Mouse (Mus musculus): ENCODE measurements at regions not wholly inside any gene's neighbourhood (a gene's known extent, or its start where the extent isn't known, plus 50 kb on each side); places are given as distances from the start of the nearest gene placed in this dataset.
A peak's percentile ranks its signal among the peaks of the same experiment; 100 is the strongest.

DNA sequence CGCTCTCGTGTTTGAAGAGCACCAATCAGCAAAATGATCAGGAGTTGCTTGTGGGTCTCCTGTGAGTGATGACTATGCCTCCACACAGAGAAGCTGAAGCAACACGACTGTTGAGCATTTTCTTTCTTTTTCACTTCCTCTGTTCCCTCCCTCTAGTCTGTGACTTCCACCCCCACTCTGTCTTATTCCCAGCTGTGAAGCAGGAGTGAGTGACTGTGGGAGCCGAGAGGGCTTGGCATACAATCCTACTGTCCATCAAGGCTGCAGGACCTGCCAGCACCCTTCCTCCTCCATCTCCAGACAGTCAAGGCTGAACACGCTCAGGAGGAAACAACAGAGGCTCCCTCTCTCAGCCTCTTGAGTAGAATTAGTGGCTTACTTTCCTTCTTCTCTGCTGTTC is 401.3 kb downstream of the Plcl1 start:
- DNase-seq, result no peak

DNA sequence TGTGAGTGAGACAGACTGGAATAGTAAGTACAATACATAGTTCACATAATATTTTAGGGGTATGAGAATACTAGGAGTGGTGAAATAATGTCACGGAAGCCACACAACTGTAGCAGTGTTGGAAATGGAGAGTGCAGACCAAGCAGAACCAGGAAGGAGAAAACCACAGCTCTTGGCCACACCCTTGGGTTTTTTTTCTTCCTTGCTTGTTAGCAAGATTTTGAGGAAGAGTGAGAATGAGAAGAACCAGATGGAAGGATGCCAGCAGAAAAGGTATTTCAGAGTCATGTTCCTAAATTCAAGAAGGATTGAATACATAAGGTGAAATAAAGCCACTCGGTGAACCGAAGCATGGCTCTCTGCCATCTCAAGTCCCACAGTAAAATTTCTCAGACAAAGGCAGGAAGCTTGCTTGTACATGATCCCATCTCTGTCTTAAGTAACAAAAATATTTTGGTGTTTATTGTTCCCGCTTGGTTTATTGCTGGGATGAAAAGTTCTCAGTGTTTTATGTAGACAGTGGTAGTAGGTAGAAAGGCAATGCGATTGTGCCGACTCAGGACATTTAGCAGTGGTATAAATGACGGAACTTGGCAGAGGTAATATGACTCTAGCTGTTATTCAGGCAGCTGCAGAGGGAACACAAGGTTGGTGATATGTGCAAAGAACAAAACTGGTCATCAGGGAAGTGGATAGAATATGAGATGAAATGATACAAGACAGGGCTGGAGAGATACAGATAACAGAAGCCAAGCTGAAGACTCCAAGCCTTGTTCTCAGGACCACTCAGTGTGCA is 403.2 kb downstream of the Plcl1 start:
- DNase-seq, result no peak

DNA sequence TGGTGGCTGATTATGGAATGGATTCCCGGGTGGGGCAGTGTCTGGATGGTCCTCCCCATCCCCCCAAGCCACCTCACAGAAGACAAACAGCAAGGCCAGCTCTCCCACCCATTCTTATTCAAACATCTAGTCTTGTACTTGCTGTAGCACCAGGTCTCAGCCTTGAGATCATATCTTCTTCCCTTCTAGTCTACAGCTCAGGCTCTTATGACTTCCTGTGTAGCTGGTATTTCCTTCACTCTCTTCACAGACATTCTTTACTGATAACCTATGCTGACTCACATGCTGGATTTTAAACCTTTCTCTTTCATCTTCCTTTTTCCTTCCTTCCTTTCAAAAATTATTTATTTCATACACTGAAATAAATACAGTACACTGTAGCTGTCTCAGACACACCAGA is 406.8 kb downstream of the Plcl1 start:
- DNase-seq, result no peak

GRCm38 (mm10) chr1:55820866-55821500 is 415.3 kb downstream of the Plcl1 start:
- DNase-seq, result no peak

DNA sequence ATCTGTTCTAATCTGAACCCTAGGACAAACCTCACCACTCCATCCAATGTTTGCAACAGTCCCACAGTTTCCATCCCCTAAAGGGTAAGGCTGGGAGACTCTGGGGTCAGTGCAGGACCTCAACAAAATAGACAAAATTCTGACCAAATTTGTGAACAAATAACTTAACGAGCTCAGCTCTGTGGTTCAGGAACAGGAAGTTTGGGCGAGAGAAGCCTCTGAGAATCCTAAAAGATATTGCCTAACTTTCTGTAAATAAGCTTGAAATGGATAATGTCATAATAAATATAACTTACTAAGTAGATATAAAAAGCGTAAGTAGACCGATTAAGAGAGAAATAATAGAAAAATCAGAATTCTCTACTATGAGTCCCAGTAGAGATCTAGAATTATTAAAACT is 416.9 kb downstream of the Plcl1 start:
- no peak for DNase-seq

GRCm38 (mm10) chr1:55827191-55827590 is 421.5 kb downstream of the Plcl1 start:
- DNase-seq, result no peak

DNA sequence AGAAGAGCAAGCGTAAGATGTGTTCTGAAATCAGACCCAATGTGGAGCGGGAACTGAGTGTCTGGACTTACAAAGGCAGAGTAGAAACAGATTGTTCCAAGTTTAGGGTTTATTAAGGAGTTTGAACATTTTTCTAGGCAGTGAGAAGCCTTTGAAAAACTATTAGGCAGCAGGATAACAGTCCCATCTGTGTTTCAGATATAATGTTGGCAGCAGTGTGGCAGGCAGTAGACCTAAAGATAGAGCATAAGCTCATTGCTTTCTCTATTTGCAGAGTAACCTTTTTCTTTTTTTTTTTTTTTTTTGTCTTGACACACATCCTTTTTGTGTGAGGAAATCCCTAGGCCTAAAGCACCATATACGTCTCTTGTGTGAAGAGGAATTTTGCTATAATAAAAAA is 429.6 kb downstream of the Plcl1 start:
- DNase-seq, result no peak

DNA sequence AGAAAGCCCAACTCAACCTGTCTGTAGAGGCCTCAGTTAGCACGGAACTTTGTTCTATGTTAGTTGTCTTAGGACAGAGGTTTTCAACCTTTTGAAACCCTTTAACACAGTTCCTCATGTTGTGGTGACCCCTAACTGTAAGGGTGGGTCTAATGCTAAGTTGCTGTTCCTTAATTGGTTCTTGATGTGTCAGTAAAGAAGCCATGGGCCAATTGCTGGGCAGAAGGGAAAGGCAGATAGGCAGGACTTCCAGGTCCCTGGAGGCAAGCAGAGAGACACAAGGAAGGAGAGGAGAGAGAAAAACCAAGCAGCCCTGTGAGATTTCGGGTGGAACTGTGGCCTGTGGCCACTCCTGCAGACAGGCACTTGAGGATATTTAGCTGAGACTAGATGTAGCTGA is 431.0 kb downstream of the Plcl1 start:
- no peak for DNase-seq

- no peak for DNase-seq
Observed at GRCm38 (mm10) chr1:55837366-55837765, 431.6 kb downstream of the Plcl1 start.

GRCm38 (mm10) chr1:55838168-55838567 is 432.4 kb downstream of the Plcl1 start:
- DNase-seq, result peak; percentile 81 to 84

- no peak for DNase-seq
Observed at GRCm38 (mm10) chr1:55848806-55849205, 443.1 kb downstream of the Plcl1 start.

GRCm38 (mm10) chr1:55852354-55852753 is 446.6 kb downstream of the Plcl1 start:
- DNase-seq, result no peak

DNA sequence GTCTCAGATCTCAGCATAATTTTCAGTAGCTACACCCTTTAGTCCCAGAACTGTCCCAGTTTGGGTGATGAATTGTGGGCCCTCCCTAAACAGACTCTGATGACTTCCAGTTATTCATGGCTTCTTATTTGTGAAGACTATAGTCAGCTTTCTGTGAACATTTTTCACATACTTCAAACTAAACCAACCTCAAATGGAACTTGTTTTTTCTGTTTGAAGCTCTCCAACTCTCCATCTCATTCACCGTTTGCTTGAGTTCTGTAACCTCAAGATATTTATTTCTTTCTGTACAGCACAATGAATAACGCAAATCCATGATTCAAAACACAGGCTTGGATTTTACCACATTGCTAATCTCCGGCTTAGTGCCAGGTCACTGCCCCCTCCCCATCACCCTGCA is 453.4 kb downstream of the Plcl1 start:
- no peak for DNase-seq

DNA sequence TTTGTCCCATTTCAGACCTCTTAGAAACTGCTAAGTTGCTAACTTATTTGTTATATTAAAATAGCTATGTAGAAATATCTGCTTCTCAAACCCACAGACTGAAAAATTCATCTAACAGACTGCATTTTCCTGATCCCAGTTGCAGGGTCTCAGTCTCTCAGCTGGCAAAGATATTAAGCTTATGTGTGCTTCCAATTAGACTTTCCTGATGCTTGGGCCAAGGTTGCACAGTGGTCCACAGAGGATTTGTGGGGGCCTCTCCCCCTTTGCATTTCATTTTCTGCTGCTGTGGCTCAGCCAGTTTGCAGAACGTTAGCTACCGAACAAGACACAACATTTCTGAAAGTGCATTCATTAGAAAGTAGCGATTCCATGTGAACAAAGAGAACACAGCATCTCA is 457.4 kb downstream of the Plcl1 start:
- no peak for DNase-seq

DNA sequence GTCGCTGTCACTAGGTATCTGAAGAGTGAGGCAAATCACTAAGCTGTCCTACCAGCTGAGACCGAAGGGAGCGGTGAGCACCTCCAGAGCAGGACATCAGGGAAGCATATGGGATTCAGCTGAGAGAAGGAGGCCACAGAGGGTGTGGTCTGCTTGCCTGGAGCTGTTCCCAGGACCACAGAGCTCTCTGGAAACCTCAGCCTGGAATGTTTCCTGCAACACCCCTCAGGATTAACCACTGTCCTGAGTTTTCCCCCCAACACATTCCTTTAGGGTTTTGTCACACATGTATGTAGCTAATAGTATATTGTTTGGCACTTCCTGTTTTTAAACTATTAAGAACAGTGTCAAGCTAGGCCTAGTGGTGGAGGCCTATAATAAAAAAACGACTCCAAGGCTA is 459.6 kb downstream of the Plcl1 start:
- DNase-seq, result no peak

- DNase-seq, result no peak
Observed at GRCm38 (mm10) chr1:55866677-55867076, 461.0 kb downstream of the Plcl1 start.

DNA sequence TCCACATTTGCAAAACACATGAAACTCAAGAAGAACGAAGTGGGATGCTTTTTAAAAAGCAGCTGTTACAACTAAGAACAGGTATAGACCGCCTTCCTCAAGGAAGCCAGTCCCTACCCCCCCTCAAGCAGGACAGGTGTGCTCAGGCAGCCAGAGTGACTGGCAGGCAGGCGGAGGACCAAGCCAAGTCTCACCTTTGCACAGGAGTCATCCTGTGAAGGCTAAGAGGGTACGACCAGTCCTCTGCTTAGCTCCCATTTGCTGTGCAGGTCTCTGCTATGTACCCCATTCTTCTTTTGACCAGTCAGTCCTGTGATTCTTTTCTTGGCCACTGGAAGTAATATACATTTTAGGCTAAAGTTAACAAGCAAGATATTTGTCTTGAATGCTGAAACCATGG is 467.9 kb downstream of the Plcl1 start:
- DNase-seq, result no peak

- DNase-seq, result peak; percentile 78 to 83
Observed at GRCm38 (mm10) chr1:55874143-55874867, 468.6 kb downstream of the Plcl1 start.

GRCm38 (mm10) chr1:55874868-55875144 is 469.1 kb downstream of the Plcl1 start:
- DNase-seq, result peak in 1 of 2 experiments; percentile 19

- DNase-seq, result no peak
Observed at GRCm38 (mm10) chr1:55884576-55884975, 478.9 kb downstream of the Plcl1 start.

DNA sequence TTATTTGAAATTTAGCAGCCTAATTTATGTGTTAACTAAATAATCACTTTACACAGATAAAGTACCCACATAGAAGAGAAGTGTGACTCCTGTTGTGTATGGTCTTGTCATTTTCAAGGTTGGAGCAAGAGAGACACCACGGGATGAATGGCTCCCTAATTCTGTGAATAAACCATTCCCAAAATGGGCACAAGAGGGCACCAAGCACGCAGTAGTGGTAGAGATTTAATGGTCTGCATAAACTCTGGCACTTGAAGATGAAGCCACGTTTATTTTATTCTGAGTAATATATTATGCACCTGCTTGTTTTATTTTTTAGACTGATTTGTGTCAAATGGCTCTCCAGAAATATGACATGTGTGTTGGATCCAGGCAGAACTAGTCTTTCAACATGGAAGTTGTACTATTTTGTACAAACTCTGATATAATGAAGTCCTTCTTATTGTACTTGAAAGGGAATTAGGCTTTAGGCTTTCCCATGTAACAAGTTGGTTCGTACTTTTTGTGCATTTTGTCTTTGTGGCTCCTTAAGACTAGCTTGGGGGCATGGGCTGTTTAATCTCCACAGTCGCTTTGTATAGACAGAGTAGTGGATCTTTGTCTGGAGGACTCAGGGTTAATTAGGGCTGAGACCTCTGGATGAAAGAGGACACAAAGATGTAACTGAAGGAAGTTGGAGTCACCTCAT is 480.8 kb downstream of the Plcl1 start:
- peak; percentile 83 to 85 for DNase-seq

DNA sequence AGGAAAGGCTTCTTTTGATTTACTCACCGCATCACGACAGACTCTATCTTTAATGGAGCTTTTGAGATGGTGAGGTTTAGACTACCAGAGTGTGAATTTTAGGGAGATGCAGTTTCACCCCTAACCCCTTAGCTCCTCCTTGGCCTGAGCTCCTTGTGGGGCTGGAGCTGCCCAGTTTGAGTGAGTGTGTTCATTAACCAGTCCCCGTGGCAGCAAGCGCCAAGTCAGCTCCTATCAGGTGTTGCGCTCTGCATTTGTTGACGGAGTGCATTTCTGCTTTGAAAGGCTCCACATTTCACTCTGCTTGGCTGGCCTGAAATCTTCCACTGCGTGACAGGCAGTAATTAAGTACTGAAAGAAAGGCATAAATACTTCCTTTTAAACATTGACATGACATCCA is 481.7 kb downstream of the Plcl1 start:
- no peak for DNase-seq

GRCm38 (mm10) chr1:55888711-55889366 is 483.1 kb downstream of the Plcl1 start:
- peak; percentile 44 to 52 for DNase-seq

Data from cerebellum, postnatal 14 days (tissue).